Mouse (Mus musculus): ENCODE measurements around the gene Foxn2.
"Not testable (repeated sequence)": the region's sequence is repeated elsewhere in the genome, so short reads cannot be mapped to it uniquely, and the experiment has no call there.

Gene Foxn2

DNA sequence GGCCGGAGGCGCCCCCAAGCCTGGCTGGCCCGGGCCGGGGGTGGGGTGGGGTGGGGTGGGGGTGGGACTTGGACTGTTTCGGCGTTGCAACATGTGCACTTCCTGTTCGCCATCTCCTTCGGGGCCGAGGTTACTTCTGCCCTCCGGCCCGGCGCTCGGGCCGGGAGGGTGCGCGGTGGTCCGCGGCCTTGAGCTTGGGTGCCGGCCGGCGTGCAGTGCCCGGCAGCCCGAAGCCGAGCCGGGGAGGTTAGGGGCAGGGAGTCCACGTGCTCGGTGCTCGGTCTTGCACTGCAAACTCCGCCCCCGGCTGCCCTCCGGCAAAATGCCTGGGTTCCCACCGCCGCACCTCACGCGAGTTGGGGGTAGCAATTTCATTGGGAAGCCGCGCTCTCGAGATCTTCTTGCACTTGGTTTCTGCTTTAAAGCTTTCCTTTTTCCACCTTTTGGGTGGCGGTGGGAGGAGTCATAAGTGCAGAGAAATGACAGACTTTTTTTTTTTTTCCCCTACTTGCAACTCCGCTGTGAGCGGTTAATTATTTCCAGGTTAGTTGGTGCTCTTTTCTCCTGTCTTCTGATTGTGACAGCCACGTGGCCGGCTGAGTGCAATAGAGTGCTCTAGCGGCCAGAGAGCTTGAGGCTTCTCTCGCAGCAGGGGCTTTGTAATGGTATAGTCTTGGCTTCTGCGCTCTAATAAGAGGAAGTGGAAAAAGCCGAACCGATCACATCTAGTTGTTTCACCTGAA, 1.1 kb downstream of the Foxn2 start:
- no peak for DNase-seq (ENCODE audit: low read depth, low spot score)

DNA sequence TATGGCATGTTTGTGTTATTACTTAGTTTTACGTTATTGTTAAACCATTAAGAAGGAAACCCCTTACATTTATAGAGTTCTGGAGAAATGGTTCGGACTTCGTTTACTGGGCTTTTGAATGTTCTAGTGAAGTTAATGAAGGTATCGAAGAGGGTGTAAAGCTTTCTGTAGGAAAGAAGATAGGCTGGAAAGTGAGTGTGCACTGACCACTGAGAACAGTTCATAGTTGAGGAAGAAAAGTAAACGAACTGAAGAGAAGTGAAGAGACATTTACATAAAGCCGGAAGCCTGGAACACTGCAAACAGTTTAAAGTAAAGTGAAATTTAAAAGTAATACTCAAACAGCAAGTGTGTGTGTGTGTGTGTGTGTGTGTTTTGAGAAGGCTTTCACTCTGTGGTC, 2.1 kb downstream of the Foxn2 start:
- no peak for DNase-seq (ENCODE audit: low read depth, low spot score)

DNA sequence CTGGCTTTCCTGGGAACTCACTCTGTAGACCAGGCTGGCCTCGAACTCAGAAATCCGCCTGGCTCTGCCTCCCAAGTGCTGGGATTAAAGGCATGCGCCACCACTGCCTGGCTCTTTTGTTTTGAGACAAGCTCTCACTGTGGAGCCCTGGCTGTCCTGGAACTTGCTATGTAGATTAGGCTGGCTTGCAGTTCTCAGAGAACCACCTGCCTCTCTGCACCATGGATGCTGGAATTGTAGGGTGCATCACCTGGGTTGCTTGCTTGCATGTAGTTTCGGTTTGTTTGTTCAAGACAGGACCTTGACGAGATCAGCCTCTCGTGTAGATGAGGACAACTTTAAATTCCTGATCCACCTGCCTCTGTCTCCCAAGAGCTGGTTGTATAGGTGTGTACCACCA, 2.7 kb downstream of the Foxn2 start:
- DNase-seq (ENCODE audit: low read depth, low spot score) = no peak

DNA sequence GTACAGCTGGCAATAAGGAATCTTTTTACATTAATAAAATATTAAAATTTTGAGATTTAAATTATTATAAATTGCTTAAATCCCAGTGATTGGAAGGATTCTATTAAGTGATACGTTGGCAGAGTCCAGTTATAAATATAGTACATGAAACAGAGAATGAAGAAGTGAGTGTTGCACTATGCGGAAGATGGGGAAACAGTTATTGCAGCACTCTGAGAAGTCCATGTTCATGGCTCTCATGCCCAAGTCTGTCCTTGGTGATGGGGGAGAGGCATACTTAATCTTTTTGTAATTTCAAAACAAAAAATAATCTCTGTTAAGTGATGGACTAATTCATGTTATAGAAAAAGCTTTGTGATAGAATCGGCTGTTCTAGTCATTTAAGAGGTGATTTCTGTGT, 17.6 kb downstream of the Foxn2 start:
- no peak for DNase-seq (ENCODE audit: low read depth, low spot score)

DNA sequence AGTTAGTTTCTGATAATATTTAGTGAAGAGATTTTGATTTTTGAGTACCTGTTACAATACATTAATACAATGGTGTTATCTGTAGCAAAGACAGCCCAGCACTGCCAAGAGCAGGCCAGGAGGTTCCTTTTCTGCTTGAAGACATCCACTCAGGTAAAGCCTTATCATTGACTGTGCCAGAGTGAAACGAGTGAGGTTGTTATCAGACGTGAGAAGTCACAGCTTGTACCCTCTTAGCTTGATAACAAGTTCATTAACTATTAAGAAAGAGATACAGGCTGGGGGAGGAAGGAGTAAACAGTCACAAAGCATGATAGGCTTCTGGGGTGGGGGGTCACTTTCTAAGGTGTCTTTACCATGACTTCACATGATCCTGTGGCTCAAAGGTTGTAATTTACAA, 19.0 kb downstream of the Foxn2 start:
- no peak for DNase-seq (ENCODE audit: low read depth, low spot score)

DNA sequence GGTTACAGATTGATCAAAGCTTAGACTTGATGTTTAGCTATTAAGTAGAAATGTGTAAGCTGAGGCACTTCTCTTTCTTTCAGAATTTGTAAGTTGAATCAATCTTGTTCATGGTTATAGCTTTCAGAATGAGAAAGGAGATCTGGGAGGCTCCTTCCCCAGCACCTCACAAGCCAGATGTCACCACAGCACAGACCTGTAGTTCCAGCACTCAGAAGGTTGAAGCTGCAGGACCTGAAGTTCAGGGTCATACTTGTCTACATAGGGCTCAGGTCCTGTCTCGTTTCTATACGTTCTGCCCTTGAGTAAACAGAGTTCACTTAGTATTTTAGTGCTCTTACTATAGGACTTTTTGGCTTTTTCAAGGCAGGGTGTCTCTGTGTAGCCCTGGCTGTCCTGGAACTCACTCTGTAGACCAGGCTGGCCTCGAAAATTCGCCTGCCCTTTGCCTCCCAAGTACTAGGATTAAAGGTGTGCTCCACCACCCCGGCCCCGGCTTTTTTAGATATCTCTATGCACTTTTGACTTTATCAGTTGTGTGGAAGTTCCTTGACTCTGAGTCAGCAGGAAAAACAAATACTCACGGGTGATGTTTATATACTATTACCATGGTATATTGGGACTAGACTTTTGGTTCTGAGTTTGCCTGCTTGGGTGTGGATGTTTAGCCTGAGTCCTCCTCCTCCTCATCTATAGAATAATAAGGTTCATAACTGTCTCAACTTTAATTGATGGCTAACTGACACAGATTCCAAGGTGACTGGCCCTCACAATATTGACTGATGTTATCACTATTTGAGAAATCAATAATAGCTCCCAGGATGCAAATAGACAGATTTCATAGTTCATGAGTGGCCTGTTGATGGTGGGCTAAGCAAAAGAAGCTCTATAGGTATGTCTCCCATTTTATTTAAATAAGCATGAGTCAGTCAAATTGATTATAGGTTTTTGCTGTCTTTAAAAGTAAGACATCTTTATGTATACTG, 19.7 kb downstream of the Foxn2 start:
- DNase-seq (ENCODE audit: low read depth, low spot score) = no peak

DNA sequence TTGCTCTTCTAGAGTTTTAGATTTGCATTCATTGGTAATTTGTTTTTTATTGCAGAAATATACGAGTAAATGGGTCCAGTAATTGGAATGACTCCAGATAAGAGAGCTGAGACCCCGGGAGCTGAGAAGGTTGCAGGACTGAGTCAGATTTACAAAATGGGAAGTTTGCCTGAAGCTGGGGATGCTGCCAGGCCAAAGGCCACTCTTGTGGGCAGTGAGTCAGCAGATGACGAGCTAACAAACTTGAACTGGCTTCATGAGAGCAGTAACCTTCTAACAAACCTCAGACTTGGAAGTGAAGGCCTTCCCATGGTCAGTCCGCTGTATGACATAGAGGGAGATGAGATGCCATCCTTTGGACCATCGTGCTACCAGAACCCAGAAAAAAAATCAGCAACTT, 22.1 kb downstream of the Foxn2 start:
- DNase-seq (ENCODE audit: low read depth, low spot score) = no peak

DNA sequence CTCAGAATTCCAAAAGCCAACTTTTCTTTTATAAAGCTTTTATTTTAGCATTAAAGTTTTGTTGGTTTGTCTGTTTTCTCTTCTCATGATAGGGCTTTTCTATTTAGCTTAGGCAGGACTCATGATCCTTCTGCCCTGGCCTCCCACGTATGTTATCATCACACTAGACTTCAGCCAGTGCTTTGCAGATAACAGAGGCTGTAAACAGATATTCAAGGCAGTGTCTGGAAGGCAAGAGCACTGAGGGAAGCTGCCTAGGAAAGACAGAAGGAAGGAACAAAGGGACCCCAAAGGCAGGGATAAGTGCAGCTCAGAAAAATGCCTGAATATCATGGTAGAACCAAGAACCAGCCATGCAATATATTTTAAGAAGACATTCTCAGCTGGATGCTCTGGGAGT, 26.1 kb downstream of the Foxn2 start:
- DNase-seq (ENCODE audit: low read depth, low spot score) = no peak

DNA sequence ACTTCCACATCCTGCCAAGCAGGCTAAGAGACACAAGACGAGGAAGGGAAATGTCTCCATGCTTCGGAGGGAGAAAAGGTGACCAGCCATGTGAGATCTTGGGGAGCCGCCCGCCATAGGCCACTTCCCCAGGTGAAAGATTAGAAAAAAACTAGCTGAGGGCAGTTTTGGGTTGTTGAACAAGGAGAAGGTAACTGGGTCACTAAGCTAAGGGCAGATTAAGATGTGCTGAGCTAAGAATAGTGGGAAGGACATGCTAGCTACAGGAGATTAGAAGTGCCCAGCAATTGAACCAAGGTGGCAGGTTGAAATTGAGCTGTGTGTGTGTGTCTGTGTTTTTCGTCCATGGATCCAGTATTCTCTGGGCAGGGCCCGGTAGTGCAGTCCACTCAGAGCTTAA, 27.2 kb downstream of the Foxn2 start:
- no peak for DNase-seq (ENCODE audit: low read depth, low spot score)

DNA sequence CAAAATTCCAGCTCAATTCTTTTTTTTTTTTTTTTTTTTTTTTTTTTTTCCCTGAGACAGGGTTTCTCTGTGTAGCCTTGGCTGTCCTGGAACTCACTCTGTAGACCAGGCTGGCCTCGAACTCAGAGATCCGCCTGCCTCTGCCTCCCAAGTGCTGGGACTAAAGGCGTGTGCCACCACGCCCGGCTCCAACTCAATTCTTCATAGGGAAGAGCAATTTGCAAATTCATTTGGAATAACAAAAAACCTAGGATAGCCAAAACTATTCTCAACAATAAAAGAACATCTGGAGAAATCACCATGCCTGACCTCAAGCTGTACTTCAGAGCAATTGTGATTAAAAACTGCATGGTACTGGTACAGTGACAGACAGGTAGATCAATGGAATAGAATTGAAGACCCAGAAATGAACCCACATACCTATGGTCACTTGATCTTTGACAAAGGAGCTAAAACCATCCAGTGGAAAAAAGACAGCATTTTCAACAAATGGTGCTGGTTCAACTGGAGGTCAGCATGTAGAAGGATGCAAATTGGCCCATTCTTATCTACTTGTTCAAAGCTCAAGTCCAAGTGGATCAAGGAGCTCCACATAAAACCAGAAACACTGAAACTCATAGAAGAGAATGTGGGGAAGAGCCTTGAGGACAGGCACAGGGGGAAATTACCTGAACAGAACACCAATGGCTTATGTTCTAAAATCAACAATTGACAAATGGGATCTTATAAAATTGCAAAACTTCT, 28.3 kb downstream of the Foxn2 start:
- DNase-seq (ENCODE audit: low read depth, low spot score) = not testable (repeated sequence)

DNA sequence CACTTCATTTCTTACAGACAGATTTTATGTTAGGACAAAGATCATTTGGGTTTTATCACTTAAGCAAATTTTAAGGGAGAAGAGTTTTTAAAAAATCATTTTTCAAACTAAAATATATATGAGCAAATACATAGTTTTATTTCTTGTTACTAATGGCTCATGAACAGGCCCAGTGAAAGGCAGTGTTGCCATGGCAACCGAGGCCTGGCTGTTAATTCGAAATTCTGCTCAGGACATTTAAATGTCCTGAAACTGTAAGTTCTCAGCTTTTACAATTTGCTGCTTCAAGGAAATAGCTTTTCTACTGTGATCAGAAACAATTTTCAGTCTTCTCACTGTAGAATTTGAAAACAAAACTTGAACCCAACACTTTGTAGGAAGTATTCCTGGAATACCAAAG, 33.3 kb downstream of the Foxn2 start:
- no peak for DNase-seq (ENCODE audit: low read depth, low spot score)

DNA sequence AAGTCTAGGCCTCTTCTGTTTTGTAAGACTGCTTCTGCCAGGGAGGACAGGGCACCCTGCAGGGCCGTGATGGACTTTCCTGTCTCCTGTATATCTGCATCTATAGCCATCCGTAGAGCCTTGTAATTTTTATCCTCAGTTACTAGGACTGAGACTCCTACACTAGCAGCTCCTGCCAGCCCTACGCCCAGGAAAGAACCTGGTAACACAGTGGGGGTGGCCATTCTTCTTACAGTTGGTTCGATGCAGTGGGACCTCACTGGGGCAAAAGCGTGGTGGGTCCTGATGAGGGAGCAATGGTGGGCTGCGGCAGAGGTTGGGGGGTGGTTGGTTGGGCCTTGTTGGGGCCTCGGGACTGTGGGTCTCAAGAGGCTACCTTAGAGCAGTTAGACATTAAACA, 36.7 kb downstream of the Foxn2 start:
- no peak for DNase-seq (ENCODE audit: low read depth, low spot score)

DNA sequence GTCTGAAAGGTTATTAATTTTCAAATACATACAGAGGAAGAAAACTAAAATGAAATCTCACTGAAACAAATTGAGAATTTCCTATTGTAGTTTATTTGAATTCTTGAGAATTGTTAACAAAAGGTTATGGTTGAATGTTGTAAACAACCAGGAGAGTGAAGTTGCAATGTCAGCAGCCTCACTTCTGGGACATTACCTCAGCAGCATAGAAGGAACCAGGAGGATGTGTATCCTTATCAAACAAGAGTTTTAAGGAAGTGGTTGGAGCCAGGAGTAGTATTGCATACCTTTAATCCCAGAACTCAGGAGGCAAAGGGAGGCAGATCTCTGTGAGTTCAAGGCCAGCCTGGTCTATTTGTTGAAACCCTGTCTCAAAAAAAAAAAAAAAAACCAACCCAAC, 37.2 kb downstream of the Foxn2 start:
- no peak for DNase-seq (ENCODE audit: low read depth, low spot score)

DNA sequence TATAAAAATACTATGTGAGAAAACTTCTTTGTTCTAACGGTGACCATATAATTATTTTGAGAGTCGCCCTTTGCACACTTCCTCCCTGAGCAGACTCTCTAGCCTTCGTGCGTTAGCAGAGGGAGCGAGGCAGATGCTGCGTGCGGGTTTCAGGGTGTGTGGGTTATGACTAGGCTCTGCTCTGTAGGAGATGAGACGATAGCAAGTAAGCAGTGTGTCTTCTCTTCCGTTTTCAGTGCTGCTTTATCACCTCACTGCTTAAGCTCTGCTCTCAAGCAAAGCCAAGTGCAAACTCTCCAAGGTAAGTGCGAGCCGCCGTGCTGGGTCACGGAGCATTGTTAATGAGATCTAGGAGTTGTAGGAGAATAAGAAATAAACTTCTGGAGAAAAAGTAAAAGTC, 38.5 kb downstream of the Foxn2 start:
- DNase-seq (ENCODE audit: low read depth, low spot score) = no peak

DNA sequence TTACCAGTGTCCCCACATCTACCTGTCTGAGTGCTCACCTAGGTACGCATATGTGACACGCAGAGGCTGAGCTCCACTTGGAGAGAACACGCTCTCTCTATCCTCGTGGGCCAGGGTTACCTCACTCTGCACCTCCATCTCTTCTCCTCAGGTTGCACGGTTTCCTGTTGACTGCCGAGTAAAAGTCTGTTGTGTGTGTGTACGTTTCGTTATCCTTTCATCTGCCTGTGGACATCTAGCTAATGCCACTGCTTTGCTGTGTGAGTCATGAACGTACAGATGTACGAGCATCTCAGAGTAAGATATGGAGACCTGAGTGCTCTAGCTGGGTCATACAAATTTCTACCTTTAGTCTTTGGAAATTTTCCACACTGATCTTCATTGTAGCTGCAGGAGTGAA, 39.9 kb downstream of the Foxn2 start:
- DNase-seq (ENCODE audit: low read depth, low spot score) = no peak

DNA sequence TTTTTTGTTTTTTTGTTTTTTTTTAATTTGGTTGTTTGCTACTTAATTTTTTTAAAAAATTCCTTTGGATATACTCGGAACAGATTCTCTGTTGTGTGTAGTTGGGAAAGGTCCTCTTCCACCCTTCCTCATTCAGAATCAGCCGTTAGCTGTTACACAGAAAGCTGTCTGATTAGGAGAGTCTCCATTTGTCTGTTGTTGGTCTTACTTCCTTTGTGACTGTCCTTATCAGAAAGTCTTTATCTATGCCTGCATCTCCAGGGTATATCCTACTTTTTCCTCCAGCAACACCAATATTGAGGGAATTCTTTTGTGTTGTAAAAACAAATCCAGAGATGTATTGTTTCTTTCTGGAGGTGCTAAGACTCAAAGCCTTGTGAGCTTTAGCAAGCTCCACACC, 40.6 kb downstream of the Foxn2 start:
- no peak for DNase-seq (ENCODE audit: low read depth, low spot score)

DNA sequence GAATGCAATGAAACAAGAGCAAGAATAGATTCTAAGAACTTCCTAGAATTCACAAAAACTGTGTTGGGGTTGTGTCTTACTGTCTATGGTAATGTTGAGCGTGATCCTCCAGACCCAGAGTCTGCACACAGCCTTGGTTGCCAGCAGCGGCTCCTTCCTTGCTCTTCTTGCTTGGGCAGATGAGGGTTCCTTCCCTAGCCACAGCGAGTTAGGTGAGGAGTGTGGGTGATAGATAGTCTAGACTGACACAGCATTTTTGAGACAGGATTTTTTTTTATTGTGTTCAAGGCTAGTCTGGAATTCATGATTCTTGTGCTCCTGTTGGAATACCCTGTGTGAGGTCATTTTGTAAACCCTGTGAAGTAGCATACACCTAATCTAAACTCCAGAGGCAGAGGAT, 41.1 kb downstream of the Foxn2 start:
- no peak for DNase-seq (ENCODE audit: low read depth, low spot score)

DNA sequence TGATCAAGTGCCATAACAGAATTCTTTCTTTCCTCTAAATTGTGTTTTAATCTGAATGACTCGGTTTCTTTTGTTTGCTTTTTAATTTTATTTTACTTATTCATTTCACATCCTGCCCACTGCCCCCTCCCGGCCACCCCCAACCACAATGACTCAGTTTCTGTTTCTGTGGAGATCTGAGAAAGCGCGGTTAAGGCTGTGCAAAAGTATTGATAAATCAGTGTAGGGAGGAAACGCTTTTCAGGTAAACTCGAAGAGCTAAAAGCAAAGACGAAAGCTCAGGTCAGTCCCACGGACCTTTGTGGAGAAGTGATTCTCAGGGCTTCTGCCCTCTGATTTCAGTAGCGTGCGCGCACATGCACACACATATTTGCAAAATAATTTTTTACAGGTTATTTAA, 44.0 kb downstream of the Foxn2 start:
- no peak for DNase-seq (ENCODE audit: low read depth, low spot score)

DNA sequence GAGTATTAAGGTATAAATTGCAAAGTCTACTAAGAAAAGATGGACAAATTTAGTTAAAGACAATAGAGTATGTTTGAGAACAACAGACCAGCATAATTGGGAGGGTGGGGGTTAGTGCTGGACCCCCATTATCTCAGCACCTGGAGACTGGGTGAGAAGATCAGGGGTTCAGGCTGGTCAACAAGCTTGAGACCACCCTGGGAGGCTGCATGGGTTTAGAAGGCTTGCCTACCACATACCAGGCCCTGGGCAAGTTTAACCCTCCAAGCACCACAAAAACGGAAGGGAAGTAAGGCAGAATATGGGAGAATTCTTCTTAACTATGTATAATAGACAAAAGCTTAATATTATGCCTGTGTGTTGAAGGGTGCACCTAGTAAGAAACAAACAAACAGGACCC, 44.4 kb downstream of the Foxn2 start:
- no peak for DNase-seq (ENCODE audit: low read depth, low spot score)

DNA sequence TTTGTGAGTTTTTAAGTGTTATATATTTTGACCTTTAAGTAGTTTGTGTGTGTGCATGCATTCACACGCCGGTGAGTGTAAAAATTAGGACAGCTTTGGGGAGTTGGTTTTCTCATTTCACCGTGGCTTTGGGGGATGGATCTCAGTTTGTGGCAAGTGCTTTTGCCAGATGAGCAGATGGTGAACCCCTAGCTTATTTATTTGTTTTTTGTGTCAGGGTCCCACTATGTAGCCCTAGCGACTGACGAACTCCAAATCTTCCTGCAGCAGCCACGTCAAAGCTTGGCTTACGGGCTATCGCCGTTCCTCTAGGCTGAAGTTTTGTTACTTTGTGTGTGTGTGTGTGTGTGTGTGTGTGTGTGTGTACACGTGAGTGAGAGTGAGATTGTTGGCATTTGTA, 50.0 kb downstream of the Foxn2 start:
- no peak for DNase-seq (ENCODE audit: low read depth, low spot score)

DNA sequence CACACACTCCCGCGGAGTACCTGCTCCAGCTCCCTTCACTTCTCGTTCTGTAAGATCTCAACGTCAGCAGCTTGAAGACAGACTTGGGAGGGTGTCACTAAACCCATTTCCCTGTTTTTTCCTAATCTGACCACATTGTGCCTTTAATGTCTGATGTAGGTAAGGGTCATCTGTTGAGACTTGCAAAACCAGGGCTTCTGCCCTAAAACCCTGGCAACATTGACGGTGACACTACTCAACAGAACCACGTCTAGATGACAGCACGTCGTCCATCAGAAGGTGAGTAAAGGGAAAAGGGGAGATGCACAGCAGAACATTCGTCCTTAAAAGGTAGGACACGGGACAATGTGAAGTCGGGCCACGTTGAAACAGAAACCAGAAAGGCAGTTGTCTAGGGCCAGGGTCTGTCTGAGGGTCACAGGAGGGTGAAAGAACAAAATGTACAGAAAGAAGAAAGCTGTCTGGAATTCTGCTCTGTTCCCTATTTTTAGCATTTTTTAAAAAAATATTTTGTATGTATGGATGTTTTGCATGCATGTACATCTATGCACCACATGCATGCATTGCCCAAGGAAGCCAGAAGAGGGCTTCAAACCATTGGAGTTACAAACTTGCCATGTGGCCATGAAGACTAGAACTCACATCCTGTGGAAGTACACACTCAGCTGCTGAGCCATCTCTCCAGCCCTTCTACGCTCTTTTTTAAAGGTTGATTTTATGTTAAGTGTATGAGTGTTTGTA, 51.0 kb downstream of the Foxn2 start:
- no peak for DNase-seq (ENCODE audit: low read depth, low spot score)

DNA sequence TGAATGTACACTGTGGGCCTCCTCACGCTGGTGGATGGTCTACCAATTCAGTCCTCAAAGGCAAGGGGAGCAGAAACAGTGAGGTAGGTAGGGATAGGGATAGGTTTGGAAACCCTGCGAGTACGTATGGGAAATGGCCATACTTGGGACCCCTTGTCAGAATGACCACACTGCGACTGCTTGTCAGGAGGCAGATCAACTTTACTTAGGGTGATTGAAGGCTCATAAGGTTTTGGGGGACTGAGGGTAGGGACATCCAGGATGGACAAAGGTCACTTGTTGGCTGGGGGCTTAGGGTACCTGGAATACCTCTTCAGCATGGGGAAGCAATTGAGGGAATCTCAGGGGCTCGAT, 51.6 kb downstream of the Foxn2 start:
- DNase-seq (ENCODE audit: low read depth, low spot score) = no peak

All from brain, embryonic 18.5 days (tissue).